In genomic region chr17:79730988-79731387, GRCm38 (mm10) we compare ENCODE assay signal across 21 mouse cellular contexts. TPM values are rescaled to one million over a fixed set of nuclear protein-coding genes. Genes with fewer than 3 reads are reported as not detected.
DNase-seq lines count a peak whose midpoint lies in the region; ATAC-seq and TF ChIP-seq lines count a peak whose summit lies in the region.
"Had no signal": no experiment of that assay in that cellular context is flagged by ENCODE, and none has a peak within 500 bp of the region (broad histone marks: within the 10 kb centered on the region; RNA-seq: fewer than 3 reads in every experiment).

No protein-coding gene starts in this region.

- H3K4me1 ChIP-seq in heart, embryonic 11.5 days (ENCODE audit: control insufficient read depth, insufficient read depth, low read length), result peaks cover 19% of the 10 kb centered on the region
- H3K4me1 ChIP-seq in kidney, embryonic 16.5 days (ENCODE audit: insufficient read depth, low read length), result peaks cover 37% of the 10 kb centered on the region
- peaks cover 7% of the 10 kb centered on the region for H3K4me1 ChIP-seq in embryonic fibroblast, embryonic 13.5 days (ENCODE audit: control insufficient read depth, insufficient read depth, low read length)
- H3K4me1 ChIP-seq in forebrain, embryonic 15.5 days, result 0 out of 2 replicates have a peak, but pooled peaks cover 5% of the 10 kb centered on the region
- H3K4me1 ChIP-seq: neural tube, embryonic 12.5 days had no signal

- H3K4me3 ChIP-seq in heart, embryonic 11.5 days (ENCODE audit: low read depth, low read length), result no peak overlapping the region
- H3K4me3 ChIP-seq in kidney, embryonic 16.5 days (ENCODE audit: low read length), result no peak overlapping the region
- no peak overlapping the region for H3K4me3 ChIP-seq in embryonic fibroblast, embryonic 13.5 days (ENCODE audit: insufficient read depth, low read length)
- H3K4me3 ChIP-seq in forebrain, embryonic 15.5 days, result no peak overlapping the region
- H3K4me3 ChIP-seq: embryonic facial prominence, embryonic 15.5 days; intestine, embryonic 15.5 days; midbrain, embryonic 12.5 days; neural tube, embryonic 12.5 days had no signal

- H3K27ac ChIP-seq in heart, embryonic 11.5 days (ENCODE audit: low read depth, low read length), result no peak overlapping the region
- peak overlapping the region; percentile 16 for H3K27ac ChIP-seq in kidney, embryonic 16.5 days (ENCODE audit: low read length)
- peak overlapping the region; percentile 72 for H3K27ac ChIP-seq in embryonic fibroblast, embryonic 13.5 days (ENCODE audit: insufficient read depth, low read length)
- H3K27ac ChIP-seq in forebrain, embryonic 15.5 days (replicated peaks), result no peak overlapping the region
- H3K27ac ChIP-seq: embryonic facial prominence, embryonic 15.5 days; hindbrain, embryonic 14.5 days; intestine, embryonic 15.5 days; liver, embryonic 14.5 days; midbrain, embryonic 12.5 days; neural tube, embryonic 12.5 days had no signal

- no peak for TF ChIP-seq POLR2A in embryonic fibroblast, embryonic 13.5 days (IDR thresholded peaks at IDR 0.05; ENCODE audit: low read depth, low read length)

- ATAC-seq in heart, embryonic 11.5 days (replicated peaks; ENCODE audit: insufficient number of reproducible peaks, low FRiP score, low TSS enrichment), result no peak
- no peak for ATAC-seq in kidney, embryonic 16.5 days (ENCODE audit: low FRiP score, low TSS enrichment)
- no peak for ATAC-seq in forebrain, embryonic 15.5 days (replicated peaks)
- ATAC-seq: intestine, embryonic 15.5 days; lung, postnatal 0 days had no signal

- H3K4me2 ChIP-seq in heart, embryonic 11.5 days, result peak overlapping the region; percentile 47
- H3K4me2 ChIP-seq in kidney, embryonic 16.5 days (replicated peaks; ENCODE audit: low read depth, low read length), result peak overlapping the region; percentile 15; the same call in 1 of the 2 replicates
- no peak overlapping the region for H3K4me2 ChIP-seq in forebrain, embryonic 15.5 days (replicated peaks)
- H3K4me2 ChIP-seq: embryonic facial prominence, embryonic 15.5 days; hindbrain, embryonic 14.5 days; intestine, embryonic 15.5 days; midbrain, embryonic 12.5 days; neural tube, embryonic 12.5 days had no signal

- no peaks in the 10 kb centered on the region for H3K9me3 ChIP-seq in heart, embryonic 11.5 days (replicated peaks; ENCODE audit: control insufficient read depth, low read length)
- H3K9me3 ChIP-seq in kidney, embryonic 16.5 days (ENCODE audit: low read length), result no peaks in the 10 kb centered on the region
- H3K9me3 ChIP-seq in forebrain, embryonic 15.5 days, result no peaks in the 10 kb centered on the region
- H3K9me3 ChIP-seq: embryonic facial prominence, embryonic 15.5 days; intestine, embryonic 15.5 days; midbrain, embryonic 12.5 days; neural tube, embryonic 12.5 days had no signal

- no peak overlapping the region for H3K9ac ChIP-seq in heart, embryonic 11.5 days (ENCODE audit: low read depth, low read length)
- H3K9ac ChIP-seq in kidney, embryonic 16.5 days (replicated peaks; ENCODE audit: low read length), result 0 out of 2 replicates have a peak overlapping the region, but pooled peaks have one; percentile 7
- no peak overlapping the region for H3K9ac ChIP-seq in forebrain, embryonic 15.5 days (replicated peaks)
- H3K9ac ChIP-seq: embryonic facial prominence, embryonic 15.5 days; hindbrain, embryonic 14.5 days; intestine, embryonic 15.5 days; liver, embryonic 14.5 days; midbrain, embryonic 12.5 days; neural tube, embryonic 12.5 days had no signal

- H3K36me3 ChIP-seq in heart, embryonic 11.5 days (ENCODE audit: control insufficient read depth, insufficient read depth, low read length), result no peaks in the 10 kb centered on the region
- no peaks in the 10 kb centered on the region for H3K36me3 ChIP-seq in kidney, embryonic 16.5 days (ENCODE audit: insufficient read depth, low read length)
- H3K36me3 ChIP-seq in forebrain, embryonic 15.5 days, result no peaks in the 10 kb centered on the region
- H3K36me3 ChIP-seq: embryonic facial prominence, embryonic 15.5 days; intestine, embryonic 15.5 days; midbrain, embryonic 12.5 days; neural tube, embryonic 12.5 days had no signal

- 17% methylated on average over 8 of the region's 8 CpGs for WGBS in heart, embryonic 11.5 days (ENCODE audit: insufficient replicate concordance)
- 44% methylated on average over 8 of the region's 8 CpGs for WGBS in kidney, embryonic 16.5 days
- 88% methylated on average over 8 of the region's 8 CpGs for whole genome bisulfite sequencing in forebrain, embryonic 15.5 days

- DNase-seq in heart, postnatal 25 days (ENCODE audit: low spot score), result no peak
- DNase-seq in kidney, adult 18-20 months, result no peak
- DNase-seq in NIH3T3 (ENCODE audit: low read depth), result peak; percentile 82
- no peak for DNase-seq in layer of hippocampus, adult 9-11 months
- DNase-seq: adrenal gland, adult 8-10 months; B cell, adult 2 months; cerebellum, adult 9-10 months; gastrocnemius, postnatal 10 days; right cerebral cortex, adult 18-20 months; thymus, postnatal 25 days had no signal

- TF ChIP-seq CTCF in embryonic fibroblast, embryonic 13.5 days (IDR thresholded peaks at IDR 0.05; ENCODE audit: borderline replicate concordance, insufficient read depth, low read length), result no peak

- no peaks in the 10 kb centered on the region for H3K27me3 ChIP-seq in heart, embryonic 11.5 days (ENCODE audit: control insufficient read depth, insufficient read depth, low read length)
- H3K27me3 ChIP-seq in kidney, embryonic 16.5 days (ENCODE audit: insufficient read depth, low read length), result no peaks in the 10 kb centered on the region
- H3K27me3 ChIP-seq in forebrain, embryonic 15.5 days, result no peaks in the 10 kb centered on the region
- H3K27me3 ChIP-seq: intestine, embryonic 15.5 days had no signal

- intact Hi-C loops in heart, postnatal 25 days (cut with DNase I), result no loop called here

RNA-seq across cellular contexts. Expression of gene Cyp1b1, which starts 16.1 kb away (rescaled TPM):
- polyA plus RNA-seq in heart, embryonic 11.5 days (2014; fragmentation: Nextera tagmentation; extraction: Ambion mirVana), result 2.1 TPM in 2 replicates
- 1 to 10 TPM; 3.2 to 3.4 TPM for total RNA-seq in heart, postnatal 25 days (2021)
- polyA plus RNA-seq in kidney, embryonic 16.5 days (2015; fragmentation: Nextera tagmentation; extraction: Ambion mirVana), result 18.5 and 18.6 TPM in 2 replicates
- polyA plus RNA-seq in embryonic fibroblast, embryonic 13.5 days (2011; ENCODE audit: insufficient read length, low read depth, missing spikeins), result 527 and 533 TPM in 2 replicates
- 3.5 and 4.2 TPM in 2 replicates for polyA plus RNA-seq in forebrain, embryonic 15.5 days (2015; fragmentation: Nextera tagmentation; extraction: Ambion mirVana)

Comparison
In these comparisons a context has a peak if more than half of its experiments do, and no peak if none do; other contexts are left out.
1. H3K27ac ChIP-seq: peak in kidney, embryonic 16.5 days (single experiment) and embryonic fibroblast, embryonic 13.5 days (single experiment); none in heart, embryonic 11.5 days (single experiment) and forebrain, embryonic 15.5 days (single experiment).
2. RNA of gene Cyp1b1, which starts 16.1 kb away (polyA plus RNA-seq): 527 to 533 TPM in embryonic fibroblast, embryonic 13.5 days; 18.5 to 18.6 TPM in kidney, embryonic 16.5 days, 3.5 to 4.2 TPM in forebrain, embryonic 15.5 days and 2.1 TPM in heart, embryonic 11.5 days; every median in the first group is over 10 times any median in the second.